Mouse (Mus musculus): ENCODE measurements around the gene Vps11.
"Not testable (repeated sequence)": the region's sequence is repeated elsewhere in the genome, so short reads cannot be mapped to it uniquely, and the experiment has no call there.

Vps11 gene

GRCm38 (mm10) chr9:44373386-44373785 is 11.9 kb upstream of the Vps11 start:
- no peak for DNase-seq

GRCm38 (mm10) chr9:44364480-44364879 is 3.0 kb upstream of the Vps11 start:
- DNase-seq, result peak in 1 of 2 experiments; percentile 18

- not testable (repeated sequence) for DNase-seq
Observed at GRCm38 (mm10) chr9:44361931-44362330, 461 bp upstream of the Vps11 start.

- no peak for DNase-seq
Observed at GRCm38 (mm10) chr9:44357207-44357606, 4.3 kb downstream of the Vps11 start.

- DNase-seq, result no peak
Observed at GRCm38 (mm10) chr9:44353142-44353541, 8.3 kb downstream of the Vps11 start.

GRCm38 (mm10) chr9:44352337-44352736 is 9.1 kb downstream of the Vps11 start:
- no peak for DNase-seq

- no peak for DNase-seq
Observed at GRCm38 (mm10) chr9:44351396-44351795, 10.1 kb downstream of the Vps11 start.

- DNase-seq, result no peak
Observed at GRCm38 (mm10) chr9:44348546-44348945, 12.9 kb downstream of the Vps11 start.

- no peak for DNase-seq
Observed at GRCm38 (mm10) chr9:44347621-44348020, 13.8 kb downstream of the Vps11 start.

GRCm38 (mm10) chr9:44347166-44347565 is 14.3 kb downstream of the Vps11 start:
- no peak for DNase-seq

- DNase-seq, result no peak
Observed at GRCm38 (mm10) chr9:44345570-44346433, 15.7 kb downstream of the Vps11 start.

GRCm38 (mm10) chr9:44343781-44344421 is 17.6 kb downstream of the Vps11 start, which contains the start of gene Hmbs:
Gene Hmbs (minus strand): TSS chr9:44344228.
- peak; percentile 86 to 89 for DNase-seq

GRCm38 (mm10) chr9:44343290-44343689 is 18.2 kb downstream of the Vps11 start:
- DNase-seq, result no peak

- no peak for DNase-seq
Observed at GRCm38 (mm10) chr9:44342605-44343004, 18.9 kb downstream of the Vps11 start.

GRCm38 (mm10) chr9:44342173-44342572 is 19.3 kb downstream of the Vps11 start:
- no peak for DNase-seq

- no peak for DNase-seq
Observed at GRCm38 (mm10) chr9:44341487-44341886, 20.0 kb downstream of the Vps11 start.

- no peak for DNase-seq
Observed at GRCm38 (mm10) chr9:44338574-44338973, 22.9 kb downstream of the Vps11 start.

GRCm38 (mm10) chr9:44337436-44338169 is 23.9 kb downstream of the Vps11 start:
- DNase-seq, result no peak

- DNase-seq, result no peak
Observed at GRCm38 (mm10) chr9:44336964-44337363, 24.5 kb downstream of the Vps11 start.

GRCm38 (mm10) chr9:44336513-44336912 is 25.0 kb downstream of the Vps11 start:
- not testable (repeated sequence) for DNase-seq

GRCm38 (mm10) chr9:44336093-44336406 is 25.4 kb downstream of the Vps11 start:
- no peak for DNase-seq

- DNase-seq, result peak in 1 of 2 experiments; percentile 39
Observed at GRCm38 (mm10) chr9:44335331-44336092, 26.0 kb downstream of the Vps11 start.

Measured in cerebellum, postnatal 36 days (tissue).